ENCODE assay signal across 12 mouse cellular contexts in genomic region chr12:94670035-94670434, GRCm38 (mm10).
A peak's percentile ranks its signal among the peaks of the same experiment; 100 is the strongest.
DNase-seq lines count a peak whose midpoint lies in the region.
"Had no signal": no experiment of that assay in that cellular context is flagged by ENCODE, and none has a peak within 500 bp of the region (broad histone marks: within the 10 kb centered on the region; RNA-seq: fewer than 3 reads in every experiment).

No protein-coding gene starts in this region.

- DNase-seq in adrenal gland, adult 8-10 months, result peak; percentile 53
- no peak for DNase-seq in adrenal gland, postnatal 25 days
- DNase-seq in layer of hippocampus, adult 11-12 months (ENCODE audit: low spot score), result peak; percentile 21
- no peak for DNase-seq in layer of hippocampus, postnatal 25 days (ENCODE audit: extremely low spot score in 1 of 2, low spot score in 1 of 2)
- DNase-seq in right cerebral cortex, postnatal 36 days (ENCODE audit: low spot score in 2 of 2), result peak; percentile 2 to 4
- no peak for DNase-seq in right cerebral cortex, postnatal 25 days
- DNase-seq in telencephalon, adult 2 months (ENCODE audit: low read depth, low spot score), result peak; percentile 80
- DNase-seq in kidney, adult 9 months, result no peak
- DNase-seq: cerebellum, adult 9-10 months; heart, adult 2 months; kidney, adult 8-10 months; thymus, postnatal 14 days had no signal

Comparison
In these comparisons a context has a peak if more than half of its experiments do, and no peak if none do; other contexts are left out.
1. DNase-seq: peak in adrenal gland, adult 8-10 months (single experiment), layer of hippocampus, adult 11-12 months (single experiment), right cerebral cortex, postnatal 36 days (2 of 2) and telencephalon, adult 2 months (single experiment); none in adrenal gland, postnatal 25 days (single experiment), layer of hippocampus, postnatal 25 days (0 of 2), right cerebral cortex, postnatal 25 days (single experiment) and kidney, adult 9 months (single experiment).